Mouse (Mus musculus) midbrain, postnatal 0 days (tissue): ENCODE measurements at regions not wholly inside any gene's neighbourhood (a gene's known extent, or its start where the extent isn't known, plus 50 kb on each side); places are given as distances from the start of the nearest gene placed in this dataset.
A peak's percentile ranks its signal among the peaks of the same experiment; 100 is the strongest.

Experiments
- ATAC-seq: fragments of 200-750 bp; cut with Nextera tagmentation; 2 replicates; pipeline ENCODE4 v1.8.0; 2017; ENCODE audit warnings: moderate number of reproducible peaks, mild to moderate bottlenecking, moderate TSS enrichment, moderate library complexity; ENCODE audit not compliant: low FRiP score
- DNase-seq: peaks from one replicate; pipeline ENCODE4 v3.0.0-alpha.2; 2015; ENCODE audit warnings: low spot score
- H3K27ac ChIP-seq: fragments of 300-500 bp; sonication (generic); 2 replicates; pipeline ENCODE4 v1.5.1; 2014; ENCODE audit warnings: low read depth, mild to moderate bottlenecking, low read length, mixed read lengths
- H3K27me3 ChIP-seq: fragments of 300-500 bp; sonication (generic); 2 replicates; pipeline ENCODE4 v1.6.1; 2014; ENCODE audit warnings: low read length, control low read depth, mixed read lengths; ENCODE audit not compliant: insufficient read depth
- H3K36me3 ChIP-seq: fragments of 300-500 bp; sonication (generic); 2 replicates; pipeline ENCODE4 v1.6.1; 2014; ENCODE audit warnings: low read length, control low read depth, mixed read lengths; ENCODE audit not compliant: insufficient read depth
- H3K4me1 ChIP-seq: fragments of 300-500 bp; sonication (generic); 2 replicates; pipeline ENCODE4 v1.6.1; 2014; ENCODE audit warnings: mild to moderate bottlenecking, control low read depth, antibody characterized with exemption, low read length, mixed read lengths; ENCODE audit not compliant: insufficient read depth
- H3K4me2 ChIP-seq: fragments of 300-500 bp; sonication (generic); 2 replicates; pipeline ENCODE4 v1.6.1; 2014; ENCODE audit warnings: low read depth, mild to moderate bottlenecking, low read length, mixed read lengths; ENCODE audit not compliant: poor library complexity, severe bottlenecking
- H3K4me3 ChIP-seq: fragments of 300-500 bp; sonication (generic); 2 replicates; pipeline ENCODE4 v1.5.1; 2014; ENCODE audit warnings: low read depth, mild to moderate bottlenecking, low read length, moderate library complexity
- H3K9ac ChIP-seq: fragments of 300-500 bp; sonication (generic); replicated peaks from 2 replicates; pipeline ENCODE4 v1.6.1; 2014; ENCODE audit warnings: mild to moderate bottlenecking, low read length, moderate library complexity, mixed read lengths; ENCODE audit not compliant: poor library complexity, severe bottlenecking
- H3K9me3 ChIP-seq: fragments of 300-500 bp; sonication (generic); 2 replicates; pipeline ENCODE4 v1.6.1; 2016; ENCODE audit warnings: low read length, control low read depth
- CTCF ChIP-seq: IDR thresholded peaks from 2 replicates; pipeline ENCODE4 v1.5.1; 2016; ENCODE audit warnings: antibody characterized with exemption, mild to moderate bottlenecking
- WGBS: fragments of 180-500 bp; shearing (Covaris S2); extraction: QIAGEN DNeasy Blood & Tissue Kit; methylation state at CpG from one replicate; pipeline ENCODE4 v1.1.7; 2014; 5-methylcytosine and 5-hydroxymethylcytosine counted together

DNA sequence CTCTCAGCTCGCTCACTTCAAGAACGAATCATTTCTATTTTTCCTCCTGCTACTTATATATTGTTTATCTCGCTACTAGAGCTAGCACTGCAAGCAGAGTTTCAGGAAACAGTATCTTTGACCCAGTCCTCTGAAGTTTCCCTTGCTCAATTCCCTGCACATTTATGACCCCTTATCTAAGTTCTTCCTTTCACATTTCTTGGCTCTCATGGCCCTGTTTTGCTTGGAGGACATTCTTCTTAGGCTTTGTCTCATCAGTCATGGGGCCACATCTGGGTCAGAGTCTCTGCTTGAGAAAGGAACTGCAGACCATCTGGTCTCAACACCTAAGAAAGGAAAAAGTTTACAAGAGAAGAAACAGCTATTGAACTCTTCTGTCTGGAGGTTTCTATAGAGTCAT lies 166.7 kb upstream of the Adamts3 start:
- no peak overlapping the region for H3K4me2 ChIP-seq
- no peak overlapping the region for H3K9ac ChIP-seq
- H3K27me3 ChIP-seq: no peaks in the 10 kb centered on the region
- WGBS: 93% methylated on average over 3 of the region's 3 CpGs
- no peak overlapping the region for H3K27ac ChIP-seq
- DNase-seq (no peak), ATAC-seq (no peak)
- H3K4me3 ChIP-seq: no peak overlapping the region
- TF ChIP-seq CTCF: no peak
- no peaks in the 10 kb centered on the region for H3K36me3 ChIP-seq
- H3K4me1 ChIP-seq: no peaks in the 10 kb centered on the region
- H3K9me3 ChIP-seq: no peaks in the 10 kb centered on the region

DNA sequence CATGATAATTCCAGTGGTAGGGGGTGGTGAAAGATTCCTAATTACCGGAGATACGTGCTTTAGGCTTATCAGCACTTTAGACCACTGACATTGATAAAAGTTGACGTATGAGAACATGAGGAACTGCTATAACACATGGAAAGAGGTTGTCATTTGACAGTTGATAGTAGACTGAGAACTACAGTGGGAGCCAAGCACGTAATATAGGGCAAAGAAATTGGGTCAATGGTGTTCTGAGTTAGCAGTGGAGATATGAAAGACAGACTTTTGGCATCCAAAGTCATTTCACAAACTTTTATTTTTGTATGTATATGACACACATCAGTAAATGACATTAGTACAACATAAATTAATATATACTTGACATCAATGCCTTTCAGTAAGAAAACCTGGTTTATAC lies 159.6 kb upstream of the Adamts3 start:
- no peak for DNase-seq
- H3K27ac ChIP-seq: no peak overlapping the region
- H3K27me3 ChIP-seq: no peaks in the 10 kb centered on the region
- ATAC-seq: no peak
- H3K9ac ChIP-seq: no peak overlapping the region
- H3K4me1 ChIP-seq: no peaks in the 10 kb centered on the region
- no peak for TF ChIP-seq CTCF
- no peaks in the 10 kb centered on the region for H3K9me3 ChIP-seq
- no peak overlapping the region for H3K4me3 ChIP-seq
- H3K4me2 ChIP-seq: no peak overlapping the region
- no peaks in the 10 kb centered on the region for H3K36me3 ChIP-seq
- 89% methylated on average over 4 of the region's 4 CpGs for WGBS

DNA sequence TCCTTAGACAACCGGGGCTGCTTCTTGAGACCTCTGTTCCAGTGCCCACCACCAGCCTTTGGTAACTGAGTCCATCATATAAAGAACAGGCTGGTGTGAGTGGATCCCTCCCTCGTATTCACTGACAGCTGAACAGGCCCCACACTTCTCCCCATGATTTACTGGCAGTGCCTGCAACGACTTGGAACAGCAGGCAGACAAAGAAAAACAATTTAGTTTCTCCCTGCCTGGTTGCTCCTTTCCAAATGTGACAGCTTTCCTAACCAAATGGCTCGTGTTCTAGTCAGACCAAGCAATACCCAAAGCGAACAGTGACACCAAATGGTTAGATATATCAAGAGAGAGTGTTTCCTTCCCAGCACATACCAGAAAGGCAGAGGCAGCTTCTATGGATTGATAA lies 150.0 kb upstream of the Adamts3 start:
- peak; percentile 10; the same call in 1 of the 2 replicates for TF ChIP-seq CTCF
- no peaks in the 10 kb centered on the region for H3K4me1 ChIP-seq
- no peak overlapping the region for H3K9ac ChIP-seq
- no peaks in the 10 kb centered on the region for H3K36me3 ChIP-seq
- no peaks in the 10 kb centered on the region for H3K27me3 ChIP-seq
- H3K4me3 ChIP-seq: no peak overlapping the region
- no peaks in the 10 kb centered on the region for H3K9me3 ChIP-seq
- ATAC-seq (no peak; the same call in 1 of the 2 replicates), DNase-seq (peak; percentile 58)
- H3K4me2 ChIP-seq: no peak overlapping the region
- no peak overlapping the region for H3K27ac ChIP-seq
- 58% methylated on average over 5 of the region's 5 CpGs for WGBS

DNA sequence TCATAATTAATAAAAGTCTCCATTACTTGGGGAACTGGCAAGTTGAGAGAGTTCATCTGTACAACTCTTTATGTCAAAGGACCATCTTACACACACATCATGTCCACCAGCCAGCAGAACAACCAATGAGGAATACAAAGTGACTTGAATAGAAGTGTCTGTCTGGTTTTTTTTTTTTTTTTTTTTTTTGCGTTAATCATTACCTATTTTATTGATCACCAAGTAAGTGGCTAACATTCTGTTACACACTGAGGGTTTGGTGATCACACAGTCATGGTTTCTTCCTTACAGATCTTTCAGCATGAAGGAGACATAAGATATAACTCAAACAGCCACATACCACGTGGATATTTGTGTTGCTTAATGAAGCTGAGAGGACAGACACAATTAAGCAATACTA lies 147.6 kb upstream of the Adamts3 start:
- no peak overlapping the region for H3K4me3 ChIP-seq
- ATAC-seq: no peak

DNA sequence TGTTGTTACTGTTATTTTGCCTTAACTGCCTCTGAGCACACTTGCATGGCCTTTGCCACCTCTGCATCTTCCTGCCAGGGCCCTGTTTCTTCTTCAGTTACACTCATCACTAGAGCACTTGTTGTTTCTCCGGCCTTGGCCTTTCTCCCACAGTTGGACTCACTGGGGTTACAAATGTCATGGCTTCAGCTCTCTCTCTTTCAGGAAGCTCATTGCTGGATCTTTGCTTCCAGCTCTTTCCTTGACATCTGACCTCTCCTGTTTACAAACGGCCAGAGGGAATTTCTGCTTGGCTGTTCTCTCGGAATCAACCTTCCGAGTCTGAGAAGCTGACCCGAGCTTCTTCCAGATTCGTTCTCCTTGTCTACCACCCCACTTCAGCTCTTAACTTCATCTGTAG lies 146.6 kb upstream of the Adamts3 start:
- no peak for TF ChIP-seq CTCF
- Histone ChIP-seq H3K4me3 (no peak overlapping the region), H3K27me3 (no peaks in the 10 kb centered on the region), H3K4me1 (no peaks in the 10 kb centered on the region), H3K4me2 (no peak overlapping the region), H3K36me3 (no peaks in the 10 kb centered on the region), H3K9me3 (no peaks in the 10 kb centered on the region), H3K9ac (no peak overlapping the region), H3K27ac (no peak overlapping the region)
- no peak for ATAC-seq
- DNase-seq: no peak
- 69% methylated on average over 6 of the region's 6 CpGs for WGBS

More for the DNA sequence above, 147.6 kb upstream of the Adamts3 start:
- no peak overlapping the region for H3K4me2 ChIP-seq
- no peak overlapping the region for H3K27ac ChIP-seq
- no peak for TF ChIP-seq CTCF
- no peak for DNase-seq
- H3K4me1 ChIP-seq: no peaks in the 10 kb centered on the region
- H3K27me3 ChIP-seq: no peaks in the 10 kb centered on the region
- no peak overlapping the region for H3K9ac ChIP-seq
- 83% methylated on average over 2 of the region's 2 CpGs for WGBS
- no peaks in the 10 kb centered on the region for H3K36me3 ChIP-seq
- no peaks in the 10 kb centered on the region for H3K9me3 ChIP-seq

DNA sequence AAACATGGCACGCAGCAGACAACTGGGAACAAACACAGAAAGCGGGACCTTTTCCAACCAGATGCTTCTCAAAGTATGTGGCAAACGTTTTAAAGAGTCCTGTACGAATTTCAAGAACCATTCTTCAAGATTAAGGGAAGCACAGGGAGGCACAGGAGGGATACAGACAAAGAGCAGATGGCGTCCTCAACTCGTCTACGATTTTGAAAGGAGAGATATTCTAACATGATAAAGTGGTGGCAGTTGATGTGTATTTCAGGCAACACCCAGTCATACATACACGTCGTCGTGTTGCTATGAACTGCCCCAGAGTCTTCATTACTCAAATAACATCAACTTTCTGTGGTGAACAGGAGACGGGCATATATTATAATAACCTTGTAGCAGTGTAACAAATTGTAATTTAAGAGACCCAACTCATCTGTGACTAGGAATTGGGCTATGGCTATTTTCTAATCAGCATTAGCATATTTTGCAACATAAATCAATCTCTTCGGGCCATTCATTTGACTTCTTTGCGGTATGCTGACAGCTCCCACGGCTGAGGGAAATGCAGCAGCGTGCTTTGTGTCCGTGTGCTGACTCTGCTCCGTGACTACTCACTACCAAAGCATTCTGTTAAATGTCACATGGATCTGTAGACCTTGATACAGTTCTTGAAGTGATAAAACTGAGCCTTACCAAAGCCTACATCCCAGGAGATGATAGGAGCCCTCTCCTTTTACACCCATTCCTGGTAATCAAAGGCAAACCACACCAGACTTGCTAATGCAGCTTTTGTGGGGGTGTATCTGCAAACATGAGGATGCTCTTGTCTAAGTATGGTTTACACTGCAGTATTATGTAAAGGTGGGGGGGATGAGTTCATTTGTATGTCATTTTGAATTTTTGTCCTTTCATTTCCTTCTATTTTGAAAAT lies 144.0 kb upstream of the Adamts3 start:
- no peaks in the 10 kb centered on the region for H3K9me3 ChIP-seq
- H3K4me3 ChIP-seq: no peak overlapping the region
- 71% methylated on average over 17 of the region's 17 CpGs for WGBS
- no peaks in the 10 kb centered on the region for H3K27me3 ChIP-seq
- H3K4me2 ChIP-seq: no peak overlapping the region
- no peak overlapping the region for H3K9ac ChIP-seq
- ATAC-seq (no peak), DNase-seq (no peak)
- no peaks in the 10 kb centered on the region for H3K4me1 ChIP-seq
- TF ChIP-seq CTCF: no peak
- H3K27ac ChIP-seq: no peak overlapping the region
- no peaks in the 10 kb centered on the region for H3K36me3 ChIP-seq
